8 mouse cellular contexts compared by ENCODE assay signal in genomic region chr9:106394649-106395602, GRCm38 (mm10). TPM values are rescaled to one million over a fixed set of nuclear protein-coding genes. Genes with fewer than 3 reads are reported as not detected.
DNase-seq lines count a peak whose midpoint lies in the region; ATAC-seq and TF ChIP-seq lines count a peak whose summit lies in the region.

No protein-coding gene starts in this region.

- H3K9me3 ChIP-seq in embryonic facial prominence, embryonic 10.5 days, result no peaks in the 10 kb centered on the region
- H3K9me3 ChIP-seq in midbrain, embryonic 11.5 days (ENCODE audit: control insufficient read depth, low read length), result no peaks in the 10 kb centered on the region

- no peak overlapping the region for H3K27ac ChIP-seq in layer of hippocampus, adult 2 months
- peak overlapping the region; percentile 77 for H3K27ac ChIP-seq in embryonic facial prominence, embryonic 10.5 days (replicated peaks)
- no peak overlapping the region for H3K27ac ChIP-seq in midbrain, embryonic 11.5 days (ENCODE audit: low read depth, low read length)

- no peaks in the 10 kb centered on the region for H3K36me3 ChIP-seq in embryonic facial prominence, embryonic 10.5 days (replicated peaks)
- no peaks in the 10 kb centered on the region for H3K36me3 ChIP-seq in midbrain, embryonic 11.5 days (ENCODE audit: control insufficient read depth, insufficient read depth, low read length)

- H3K27me3 ChIP-seq in embryonic facial prominence, embryonic 10.5 days (replicated peaks; ENCODE audit: low read depth, poor library complexity, severe bottlenecking), result no peaks in the 10 kb centered on the region
- no peaks in the 10 kb centered on the region for H3K27me3 ChIP-seq in midbrain, embryonic 11.5 days (ENCODE audit: control insufficient read depth, insufficient read depth, low read length)

- peak; percentile 75 for TF ChIP-seq CTCF in layer of hippocampus, adult 2 months (conservative IDR thresholded peaks at IDR 0.05)

- 60% methylated on average over 11 of the region's 11 CpGs for whole genome bisulfite sequencing in embryonic facial prominence, embryonic 10.5 days
- 50% methylated on average over 11 of the region's 11 CpGs for WGBS in midbrain, embryonic 11.5 days

- H3K4me1 ChIP-seq in embryonic facial prominence, embryonic 10.5 days, result peaks cover 51% of the 10 kb centered on the region
- peaks cover 8% of the 10 kb centered on the region for H3K4me1 ChIP-seq in midbrain, embryonic 11.5 days (ENCODE audit: control insufficient read depth, insufficient read depth, low read length)

- ATAC-seq in midbrain, embryonic 11.5 days (ENCODE audit: low FRiP score), result peak; percentile 63

- DNase-seq in layer of hippocampus, adult 2 months (ENCODE audit: low spot score in 2 of 2), result no peak
- no peak for DNase-seq in layer of hippocampus, adult 9-10 months (ENCODE audit: low spot score)
- peak; percentile 61 for DNase-seq in embryonic facial prominence, embryonic 10.5 days (ENCODE audit: low spot score)
- peak; percentile 41 for DNase-seq in kidney, adult 18-20 months
- DNase-seq in midbrain, embryonic 11.5 days (ENCODE audit: low spot score, missing footprints), result peak; percentile 91
- no peak for DNase-seq in layer of hippocampus, adult 9-11 months
- DNase-seq in frontal cortex, postnatal 10 days (ENCODE audit: low spot score in 2 of 2), result no peak
- no peak for DNase-seq in c-Kit-positive CD71-positive TER-119-positive erythroid progenitor cells, embryonic 14.5 days (ENCODE audit: low spot score)

- H3K4me2 ChIP-seq in midbrain, embryonic 11.5 days, result no peak overlapping the region

- no peak overlapping the region for H3K4me3 ChIP-seq in layer of hippocampus, adult 2 months
- no peak overlapping the region for H3K4me3 ChIP-seq in embryonic facial prominence, embryonic 10.5 days
- H3K4me3 ChIP-seq in midbrain, embryonic 11.5 days (ENCODE audit: low read depth, low read length), result no peak overlapping the region

- H3K9ac ChIP-seq in midbrain, embryonic 11.5 days (ENCODE audit: low read length), result no peak overlapping the region

RNA-seq across cellular contexts. Expression of gene Dusp7, which starts 26.5 kb away (rescaled TPM):
- total RNA-seq in layer of hippocampus, adult 2 months (2021), result 10 to 100 TPM; 81.7 to 93.2 TPM
- polyA plus RNA-seq in embryonic facial prominence, embryonic 10.5 days (2016; fragmentation: Nextera tagmentation; extraction: Ambion mirVana), result 29.5 and 30.8 TPM in 2 replicates
- polyA plus RNA-seq in midbrain, embryonic 11.5 days (2014; fragmentation: Nextera tagmentation; extraction: Ambion mirVana), result 16.1 and 17.0 TPM in 2 replicates

RNA-seq across cellular contexts. Expression of gene Rpl29, which starts 34.3 kb away (rescaled TPM):
- total RNA-seq in layer of hippocampus, adult 2 months (2021), result 100 to 1,000 TPM; 260 to 265 TPM
- 1,047 and 1,078 TPM in 2 replicates for polyA plus RNA-seq in embryonic facial prominence, embryonic 10.5 days (2016; fragmentation: Nextera tagmentation; extraction: Ambion mirVana)
- 867 and 874 TPM in 2 replicates for polyA plus RNA-seq in midbrain, embryonic 11.5 days (2014; fragmentation: Nextera tagmentation; extraction: Ambion mirVana)

RNA-seq across cellular contexts. Expression of gene Acy1, which starts 43.2 kb away (rescaled TPM):
- total RNA-seq in layer of hippocampus, adult 2 months (2021), result 10 to 100 TPM; 15.5 to 16.1 TPM
- 43.2 and 46.1 TPM in 2 replicates for polyA plus RNA-seq in embryonic facial prominence, embryonic 10.5 days (2016; fragmentation: Nextera tagmentation; extraction: Ambion mirVana)
- 29.9 and 30.4 TPM in 2 replicates for polyA plus RNA-seq in midbrain, embryonic 11.5 days (2014; fragmentation: Nextera tagmentation; extraction: Ambion mirVana)

RNA-seq across cellular contexts. Expression of gene Abhd14b, which starts 52.3 kb away (rescaled TPM):
- total RNA-seq in layer of hippocampus, adult 2 months (2021), result 10 to 100 TPM; 13.9 to 17.0 TPM
- 6.0 and 6.4 TPM in 2 replicates for polyA plus RNA-seq in embryonic facial prominence, embryonic 10.5 days (2016; fragmentation: Nextera tagmentation; extraction: Ambion mirVana)
- polyA plus RNA-seq in midbrain, embryonic 11.5 days (2014; fragmentation: Nextera tagmentation; extraction: Ambion mirVana), result 3.9 and 4.5 TPM in 2 replicates

RNA-seq across cellular contexts. Expression of gene Abhd14a, which starts 52.6 kb away (rescaled TPM):
- total RNA-seq in layer of hippocampus, adult 2 months (2021), result 10 to 100 TPM; 39.0 to 39.4 TPM
- polyA plus RNA-seq in embryonic facial prominence, embryonic 10.5 days (2016; fragmentation: Nextera tagmentation; extraction: Ambion mirVana), result 40.1 and 40.4 TPM in 2 replicates
- 30.8 and 34.5 TPM in 2 replicates for polyA plus RNA-seq in midbrain, embryonic 11.5 days (2014; fragmentation: Nextera tagmentation; extraction: Ambion mirVana)

Comparison
In these comparisons a context has a peak if more than half of its experiments do, and no peak if none do; other contexts are left out.
1. DNase-seq: peak in embryonic facial prominence, embryonic 10.5 days (single experiment), kidney, adult 18-20 months (single experiment) and midbrain, embryonic 11.5 days (single experiment); none in layer of hippocampus, adult 2 months (0 of 2), layer of hippocampus, adult 9-10 months (single experiment), layer of hippocampus, adult 9-11 months (single experiment), frontal cortex, postnatal 10 days (0 of 2) and c-Kit-positive CD71-positive TER-119-positive erythroid progenitor cells, embryonic 14.5 days (single experiment).